Mouse (Mus musculus): ENCODE measurements around the gene Usp5. TPM values are rescaled to one million over a fixed set of nuclear protein-coding genes. Genes with fewer than 3 reads are reported as not detected.
A peak's percentile ranks its signal among the peaks of the same experiment; 100 is the strongest.

The Usp5 gene
- 212 and 228 TPM in 2 replicates for polyA plus RNA-seq (2016; fragmentation: Nextera tagmentation; extraction: Ambion mirVana)

DNA sequence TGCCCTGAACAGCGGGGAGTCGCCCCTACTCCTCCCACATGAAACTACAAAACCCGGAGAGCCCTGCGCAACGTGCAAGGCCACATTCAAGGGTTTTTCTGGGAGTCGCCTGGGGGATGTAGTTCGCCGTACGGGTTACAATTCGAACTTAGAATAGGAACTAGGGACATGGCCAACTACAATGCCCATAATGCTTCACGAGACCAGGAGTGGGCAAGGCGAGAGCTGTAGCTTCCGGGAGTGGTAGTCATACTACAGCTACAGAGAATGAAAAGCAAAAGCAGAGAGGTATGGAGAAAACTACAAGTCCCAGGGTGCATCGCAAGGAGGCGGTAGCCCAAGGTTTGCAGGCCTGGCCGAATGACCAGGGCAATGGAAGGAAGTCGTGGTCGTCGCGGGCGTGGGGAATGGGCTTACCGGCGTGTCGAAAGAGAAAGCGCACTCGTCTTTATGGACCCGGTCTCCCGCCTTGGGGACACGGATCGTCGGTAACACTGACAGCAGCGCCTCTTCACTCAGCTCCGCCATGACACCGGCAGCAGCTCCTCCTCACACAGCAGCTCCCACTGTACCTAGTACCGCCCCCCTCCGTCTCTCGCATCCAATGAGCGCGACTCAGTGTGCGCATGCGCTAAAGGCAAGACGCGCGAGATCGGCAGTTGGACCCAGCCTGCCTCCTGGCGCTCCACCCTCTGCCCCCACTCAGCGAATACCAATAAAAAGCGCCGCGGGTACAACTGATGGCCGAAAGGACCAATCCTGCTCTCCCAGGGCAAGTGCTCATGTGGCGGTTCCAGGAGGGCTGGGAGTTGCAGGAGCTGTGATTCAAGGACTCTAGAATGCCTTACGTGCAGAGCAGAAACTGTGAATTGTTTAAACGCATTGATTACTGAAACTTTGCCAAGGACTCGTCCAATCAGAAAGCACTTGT, at the start of gene Usp5, which contains the start of gene Cdca3:
Gene Usp5, minus strand, starts transcription at position 617 of the 931 bp plus-strand sequence.
Gene Cdca3, plus strand, starts transcription at position 680 of the 931 bp plus-strand sequence.
- DNase-seq (ENCODE audit: low spot score): peak; percentile 100
- Histone ChIP-seq H3K27ac (replicated peaks) (peak within 1 kb of the TSS; percentile 90), H3K27me3 (ENCODE audit: low read depth, poor library complexity, severe bottlenecking) (no peaks in the 10 kb centered on the region), H3K9me3 (replicated peaks) (no peaks in the 10 kb centered on the region), H3K36me3 (peaks cover 65% of the 10 kb centered on the region), H3K4me3 (peak within 1 kb of the TSS; percentile 90), H3K4me1 (peaks cover 45% of the 10 kb centered on the region)
- WGBS: under 1% methylated on average over 55 of the region's 55 CpGs

DNA sequence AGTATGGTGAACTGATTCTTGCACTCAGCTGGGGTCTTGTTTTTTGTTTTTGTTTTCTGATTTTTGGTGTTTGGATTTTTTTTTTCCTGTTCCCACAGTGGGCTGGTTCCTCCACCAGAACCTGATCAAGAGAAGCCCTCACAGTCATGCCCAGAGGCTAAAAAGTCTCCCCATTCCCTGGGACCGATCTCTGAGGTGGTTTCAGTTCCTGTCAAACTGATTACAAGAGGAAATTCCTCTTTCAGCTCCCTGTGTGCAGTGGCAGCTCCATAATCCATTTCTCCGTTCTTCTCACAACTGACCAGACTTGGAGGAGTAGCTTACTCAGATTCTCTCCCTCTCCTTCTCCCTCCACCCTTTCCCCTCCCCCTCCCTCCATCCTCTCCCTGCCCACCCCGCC, 45.1 kb upstream of the Usp5 start:
- Histone ChIP-seq H3K9me3 (replicated peaks) (no peaks in the 10 kb centered on the region), H3K27ac (replicated peaks) (no peak overlapping the region), H3K4me3 (no peak overlapping the region), H3K4me1 (peaks cover 1% of the 10 kb centered on the region; the same call in 1 of the 2 replicates), H3K27me3 (ENCODE audit: low read depth, poor library complexity, severe bottlenecking) (no peaks in the 10 kb centered on the region), H3K36me3 (no peaks in the 10 kb centered on the region)
- no peak for DNase-seq (ENCODE audit: low spot score)
- 48% methylated on average over 3 of the region's 3 CpGs for WGBS

DNA sequence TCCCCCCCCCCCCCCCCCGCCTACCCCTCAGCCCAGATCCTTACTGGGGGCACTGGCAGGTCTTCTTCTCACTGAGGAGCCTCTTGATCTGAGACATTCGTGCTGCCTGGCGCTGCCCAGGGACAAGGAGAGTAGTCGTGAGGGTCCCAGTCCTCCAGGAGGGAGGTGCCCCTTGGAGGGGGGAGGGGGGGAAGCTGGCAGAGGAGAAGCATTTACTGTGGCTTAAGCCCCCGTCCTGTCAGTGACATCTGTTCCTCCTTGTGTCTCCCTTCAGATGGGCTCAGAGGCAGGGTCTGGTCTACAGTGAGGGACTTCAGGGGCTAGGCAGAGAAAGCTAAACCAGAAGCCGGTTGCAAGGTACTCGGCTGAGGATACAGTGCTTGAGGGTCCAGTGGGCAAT, 37.3 kb upstream of the Usp5 start:
- DNase-seq (ENCODE audit: low spot score): no peak
- Histone ChIP-seq H3K27me3 (ENCODE audit: low read depth, poor library complexity, severe bottlenecking) (peaks cover 51% of the 10 kb centered on the region), H3K27ac (replicated peaks) (peak overlapping the region; percentile 65), H3K4me3 (no peak overlapping the region), H3K36me3 (no peaks in the 10 kb centered on the region), H3K4me1 (peaks cover 53% of the 10 kb centered on the region), H3K9me3 (replicated peaks) (no peaks in the 10 kb centered on the region)
- 59% methylated on average over 6 of the region's 7 CpGs for WGBS

DNA sequence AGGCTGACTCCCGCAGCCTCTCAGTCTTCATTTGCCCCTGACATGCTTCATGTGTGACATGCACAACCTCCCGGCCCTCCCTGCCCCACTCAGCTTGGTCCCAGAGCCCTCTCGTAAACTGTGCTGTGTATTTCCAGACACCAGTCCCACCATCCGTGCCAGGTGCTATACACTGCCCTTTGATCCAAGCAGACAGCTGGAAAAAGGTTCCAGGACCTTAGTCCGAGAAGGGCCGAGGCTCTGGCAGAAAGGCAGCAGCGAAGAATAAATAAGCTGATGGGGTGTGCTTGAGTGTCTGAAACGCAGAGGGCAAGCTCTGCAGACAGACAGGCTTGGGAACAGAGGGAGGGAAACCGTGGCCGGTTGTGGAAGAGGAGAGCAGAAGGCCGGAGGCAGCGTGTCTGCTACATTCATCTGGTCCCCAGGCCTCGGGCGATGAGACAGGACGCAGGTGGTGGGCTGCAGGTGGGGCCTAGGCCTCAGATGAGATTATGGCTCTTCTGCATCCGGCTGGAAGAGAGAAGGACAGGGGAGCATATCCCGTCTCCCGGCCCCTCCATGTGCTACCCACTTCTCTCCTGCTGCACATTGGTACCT, 36.6 kb upstream of the Usp5 start:
- H3K9me3 ChIP-seq (replicated peaks): no peaks in the 10 kb centered on the region
- peaks cover 58% of the 10 kb centered on the region for H3K27me3 ChIP-seq (ENCODE audit: low read depth, poor library complexity, severe bottlenecking)
- DNase-seq (ENCODE audit: low spot score): no peak
- WGBS: 62% methylated on average over 18 of the region's 18 CpGs
- 0 out of 2 replicates have a peak, but pooled peaks cover 2% of the 10 kb centered on the region for H3K36me3 ChIP-seq
- H3K4me3 ChIP-seq: no peak overlapping the region
- peak overlapping the region; percentile 65 for H3K27ac ChIP-seq (replicated peaks)
- peaks cover 60% of the 10 kb centered on the region for H3K4me1 ChIP-seq

DNA sequence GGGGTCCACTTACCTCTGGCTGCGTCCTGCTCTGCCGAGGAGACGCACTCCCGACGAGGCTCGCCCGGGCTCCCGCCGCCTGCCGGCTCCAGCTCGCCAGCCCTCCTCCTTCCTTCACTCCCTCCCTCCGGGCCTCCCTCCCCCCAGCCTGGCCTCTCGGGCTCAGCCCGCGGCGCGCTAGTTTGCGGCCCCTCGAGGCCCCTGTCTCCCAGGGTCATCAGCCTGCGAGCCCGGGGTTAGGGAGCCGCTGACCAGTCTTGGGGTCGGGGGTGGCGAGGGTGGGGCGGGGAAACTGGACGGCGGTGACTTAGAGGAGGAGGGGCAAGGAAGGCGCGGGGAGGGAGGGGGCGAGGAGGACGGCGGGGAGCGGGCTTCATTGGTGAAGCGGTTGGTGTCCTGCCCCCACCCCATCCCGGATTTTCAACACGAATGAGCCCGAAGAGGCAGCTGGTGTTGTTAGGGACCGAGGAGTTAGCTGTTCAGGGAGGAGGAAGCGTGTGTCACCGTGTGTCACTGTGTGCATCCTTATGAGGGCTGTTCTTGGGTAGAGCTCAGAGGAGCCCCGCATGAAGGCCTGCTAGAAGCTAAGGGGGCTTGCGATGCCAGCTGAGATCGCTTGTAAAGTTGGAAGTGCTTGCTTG, 34.5 kb upstream of the Usp5 start, which contains the start of gene Gpr162:
Gene Gpr162, minus strand, starts transcription at position 326 of the 641 bp plus-strand sequence.
- peak; percentile 83 for DNase-seq (ENCODE audit: low spot score)
- Histone ChIP-seq H3K4me1 (peaks cover 76% of the 10 kb centered on the region), H3K27ac (replicated peaks) (peak within 1 kb of the TSS; percentile 94), H3K9me3 (replicated peaks) (no peaks in the 10 kb centered on the region), H3K4me3 (peak within 1 kb of the TSS; percentile 72), H3K27me3 (ENCODE audit: low read depth, poor library complexity, severe bottlenecking) (peaks cover 71% of the 10 kb centered on the region), H3K36me3 (0 out of 2 replicates have a peak, but pooled peaks cover 5% of the 10 kb centered on the region)
- WGBS: under 1% methylated on average over 40 of the region's 43 CpGs

DNA sequence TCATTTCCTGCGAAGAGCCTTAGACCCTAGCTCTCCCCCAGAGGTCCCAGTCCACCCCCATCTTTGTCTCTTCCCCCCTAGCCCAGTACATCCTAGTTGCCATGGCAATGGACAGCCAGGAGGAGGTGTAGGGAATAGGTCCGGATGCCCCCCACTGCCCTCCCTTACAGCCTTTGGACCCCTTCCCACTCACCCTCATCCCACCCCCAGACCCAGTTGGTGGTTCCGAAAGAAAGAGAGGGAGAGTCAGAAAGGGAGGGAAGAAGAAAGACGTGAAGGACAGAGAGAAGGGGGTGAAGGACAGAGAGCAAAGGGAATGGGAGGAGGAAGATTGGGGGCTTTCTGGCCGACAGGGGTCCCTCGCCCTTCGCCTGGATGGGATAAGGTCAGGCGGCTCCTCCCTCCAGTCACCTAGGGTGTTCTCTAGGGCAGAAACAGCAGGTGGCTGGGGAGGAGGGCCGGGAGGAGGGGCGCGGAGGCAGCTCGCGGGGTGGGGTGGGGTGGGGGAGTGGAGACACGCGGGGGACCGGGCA, 33.9 kb upstream of the Usp5 start:
- H3K4me1 ChIP-seq: peaks cover 82% of the 10 kb centered on the region

DNA sequence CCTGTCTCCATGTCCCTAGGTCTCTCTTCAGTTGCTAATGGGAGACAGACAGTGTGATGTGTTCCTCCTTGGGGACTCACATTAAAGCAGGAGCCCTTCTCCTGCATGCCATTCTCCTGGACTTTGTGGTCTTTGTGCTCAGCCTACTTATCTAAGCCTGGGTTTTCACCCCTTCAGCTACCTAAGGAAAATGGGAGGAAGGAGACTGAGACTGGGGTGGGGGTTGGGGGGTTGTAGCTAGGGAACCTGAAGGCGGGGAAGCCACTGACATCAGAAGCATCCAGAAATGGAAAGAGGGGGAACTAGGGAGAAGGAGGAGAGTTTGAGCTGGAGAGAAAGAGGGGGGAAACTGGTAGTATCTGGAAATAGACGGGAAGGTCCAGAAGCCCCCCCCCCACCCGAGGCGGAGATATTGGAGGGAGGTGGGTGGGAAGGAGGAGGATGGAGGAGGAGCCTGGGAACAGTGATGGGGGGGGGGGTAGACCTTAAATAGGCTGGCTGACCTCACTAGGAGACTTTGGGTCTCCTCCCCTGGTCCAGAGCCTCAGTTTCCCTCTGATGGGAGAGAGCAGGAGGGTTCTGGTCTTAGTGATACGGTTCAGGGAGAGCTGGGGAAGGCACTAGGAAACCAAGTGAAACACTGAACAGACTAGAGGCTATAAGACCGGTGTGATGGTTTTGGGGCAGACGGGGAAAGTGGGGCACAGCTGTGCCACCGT, 33.3 kb upstream of the Usp5 start:
- Histone ChIP-seq H3K27ac (replicated peaks) (peak overlapping the region; percentile 94), H3K4me1 (peaks cover 88% of the 10 kb centered on the region), H3K9me3 (replicated peaks) (no peaks in the 10 kb centered on the region), H3K4me3 (peak overlapping the region; percentile 72), H3K36me3 (0 out of 2 replicates have a peak, but pooled peaks cover 5% of the 10 kb centered on the region), H3K27me3 (ENCODE audit: low read depth, poor library complexity, severe bottlenecking) (peaks cover 82% of the 10 kb centered on the region)
- DNase-seq (ENCODE audit: low spot score): no peak
- WGBS: 6% methylated on average over 8 of the region's 8 CpGs

More for the DNA sequence above, 33.9 kb upstream of the Usp5 start:
- Histone ChIP-seq H3K27me3 (ENCODE audit: low read depth, poor library complexity, severe bottlenecking) (peaks cover 77% of the 10 kb centered on the region), H3K27ac (replicated peaks) (peak overlapping the region; percentile 94), H3K4me3 (peak overlapping the region; percentile 72), H3K9me3 (replicated peaks) (no peaks in the 10 kb centered on the region), H3K36me3 (0 out of 2 replicates have a peak, but pooled peaks cover 5% of the 10 kb centered on the region)
- under 1% methylated on average over 16 of the region's 16 CpGs for WGBS
- peak; percentile 50 for DNase-seq (ENCODE audit: low spot score)

DNA sequence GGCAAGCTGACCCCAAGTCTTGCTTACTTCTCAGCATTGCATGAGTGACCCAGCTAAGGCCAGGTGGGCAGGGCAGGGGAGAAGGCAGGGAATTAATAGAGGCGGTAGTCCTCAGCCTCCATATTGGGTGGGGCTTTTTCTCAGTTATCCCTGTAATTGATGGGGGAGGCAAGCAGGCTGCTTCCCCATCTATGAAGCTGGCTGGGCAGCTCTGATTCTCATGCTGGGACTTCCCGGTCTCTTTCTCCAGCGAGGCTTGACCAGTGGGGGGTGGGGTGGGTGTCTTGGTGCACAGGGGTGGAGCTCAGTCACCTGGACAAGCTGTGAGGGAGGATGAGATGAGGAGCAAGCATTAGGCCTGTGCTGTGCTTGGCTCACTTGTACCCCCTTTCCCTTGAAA, 32.5 kb upstream of the Usp5 start:
- 0 out of 2 replicates have a peak, but pooled peaks cover 5% of the 10 kb centered on the region for H3K36me3 ChIP-seq
- H3K9me3 ChIP-seq (replicated peaks): no peaks in the 10 kb centered on the region
- 33% methylated on average over 3 of the region's 3 CpGs for WGBS
- peak overlapping the region; percentile 72 for H3K4me3 ChIP-seq
- H3K27ac ChIP-seq (replicated peaks): peak overlapping the region; percentile 94
- DNase-seq (ENCODE audit: low spot score): no peak
- peaks cover 77% of the 10 kb centered on the region for H3K27me3 ChIP-seq (ENCODE audit: low read depth, poor library complexity, severe bottlenecking)
- peaks cover 95% of the 10 kb centered on the region for H3K4me1 ChIP-seq

DNA sequence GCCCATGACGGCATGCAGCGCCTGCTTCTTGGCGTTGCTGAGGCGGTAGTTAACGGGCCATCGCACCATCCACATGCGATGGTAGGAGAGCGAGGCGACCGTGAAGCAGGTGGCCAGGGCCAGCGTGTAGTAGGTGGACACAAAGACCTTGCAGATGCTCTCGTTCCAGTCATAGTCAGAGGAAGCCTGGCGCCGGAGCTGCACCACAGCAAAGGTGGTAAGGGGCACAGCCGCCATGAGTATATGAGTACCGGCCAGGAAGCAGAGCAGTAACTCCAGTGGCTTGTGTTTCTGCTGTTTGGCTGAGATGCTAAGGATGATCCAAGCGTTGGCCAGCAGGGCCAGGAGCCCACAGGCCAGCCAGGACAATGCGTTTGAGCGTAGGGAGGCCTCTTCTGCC, 32.0 kb upstream of the Usp5 start:
- Histone ChIP-seq H3K4me3 (peak overlapping the region; percentile 72; the same call in 1 of the 2 replicates), H3K4me1 (peaks cover 95% of the 10 kb centered on the region), H3K27me3 (ENCODE audit: low read depth, poor library complexity, severe bottlenecking) (peaks cover 71% of the 10 kb centered on the region), H3K9me3 (replicated peaks) (no peaks in the 10 kb centered on the region), H3K36me3 (0 out of 2 replicates have a peak, but pooled peaks cover 5% of the 10 kb centered on the region), H3K27ac (replicated peaks) (peak overlapping the region; percentile 94)
- 78% methylated on average over 19 of the region's 19 CpGs for WGBS
- no peak for DNase-seq (ENCODE audit: low spot score)

DNA sequence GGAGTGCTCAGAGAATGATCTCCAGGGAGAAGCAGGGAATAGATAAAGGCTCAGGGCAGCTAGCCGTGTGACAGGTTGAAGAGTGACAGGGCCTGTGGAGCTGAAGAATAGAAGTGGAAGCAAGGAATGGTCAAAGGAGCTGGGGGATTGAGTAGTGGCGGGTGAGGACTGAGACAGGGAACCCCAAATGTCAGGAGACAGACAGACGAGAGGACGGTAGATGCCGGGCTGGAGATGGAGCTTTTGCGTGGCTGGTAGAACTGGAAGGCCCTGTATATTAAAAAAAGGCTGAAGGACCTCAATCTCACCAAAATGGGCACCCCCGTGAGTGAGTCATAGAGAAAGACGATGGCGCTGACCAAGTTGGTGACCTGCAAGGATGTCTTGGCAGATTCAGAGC, 31.2 kb upstream of the Usp5 start:
- WGBS: 85% methylated on average over 9 of the region's 9 CpGs
- no peak for DNase-seq (ENCODE audit: low spot score)
- H3K27ac ChIP-seq (replicated peaks): 0 out of 2 replicates have a peak overlapping the region, but pooled peaks have one; percentile 19

DNA sequence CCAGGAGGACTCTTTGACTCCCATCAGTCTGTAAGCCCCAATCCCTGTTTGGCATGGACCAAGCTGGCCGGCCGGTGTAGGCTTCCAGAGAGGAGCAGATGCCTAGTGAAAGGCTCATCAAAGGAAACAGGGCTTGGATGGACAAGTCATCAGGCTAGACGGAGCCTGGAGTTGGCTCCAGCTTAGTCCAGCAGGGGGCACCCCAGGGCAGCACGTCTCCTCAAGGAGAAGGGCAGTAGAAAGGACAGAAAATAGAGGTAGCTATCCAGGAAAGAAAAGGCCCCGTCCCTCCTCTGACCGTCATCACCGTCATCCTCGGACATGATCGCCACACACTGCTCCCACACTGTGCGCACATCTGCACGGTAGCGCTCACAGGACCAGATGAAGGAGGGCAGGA, 30.4 kb upstream of the Usp5 start:
- peaks cover 93% of the 10 kb centered on the region for H3K4me1 ChIP-seq
- 11% methylated on average over 12 of the region's 12 CpGs for WGBS
- peaks cover 60% of the 10 kb centered on the region for H3K27me3 ChIP-seq (ENCODE audit: low read depth, poor library complexity, severe bottlenecking)
- no peaks in the 10 kb centered on the region for H3K9me3 ChIP-seq (replicated peaks)
- peak overlapping the region; percentile 16; the same call in 1 of the 2 replicates for H3K4me3 ChIP-seq
- H3K36me3 ChIP-seq: 0 out of 2 replicates have a peak, but pooled peaks cover 9% of the 10 kb centered on the region
- peak overlapping the region; percentile 19 for H3K27ac ChIP-seq (replicated peaks)
- DNase-seq (ENCODE audit: low spot score): peak; percentile 88

More for the DNA sequence above, 31.2 kb upstream of the Usp5 start:
- Histone ChIP-seq H3K36me3 (0 out of 2 replicates have a peak, but pooled peaks cover 5% of the 10 kb centered on the region), H3K27me3 (ENCODE audit: low read depth, poor library complexity, severe bottlenecking) (peaks cover 64% of the 10 kb centered on the region), H3K4me1 (peaks cover 94% of the 10 kb centered on the region), H3K4me3 (0 out of 2 replicates have a peak overlapping the region, but pooled peaks have one; percentile 16), H3K9me3 (replicated peaks) (no peaks in the 10 kb centered on the region)

Measured in midbrain, embryonic 10.5 days (tissue).